Mouse (Mus musculus) inflammation-experienced regulatory T-cells, adult 6 months (primary cell): ENCODE results near the gene Zdhhc6. TPM values are rescaled to one million over a fixed set of nuclear protein-coding genes. Genes with fewer than 3 reads are reported as not detected.

Experiments used
- polyA plus RNA-seq, 3 experiments: library from polyadenylated mRNA; unstranded; fragments of 100-300 nt; shearing (Covaris generic); gene quantifications; one replicate each; pipeline ENCODE4 v1.2.1; 2017

Zdhhc6 gene
- polyA plus RNA-seq, 3 experiments from 2014 or later: 59.2 to 70.5 (median 65.2) TPM

Other genes with a start within 250 kb of the Zdhhc6 start
- 1 to 10 TPM; 1.7 to 2.4 (median 1.9) TPM for gene Gpam, start 188.8 kb downstream of the Zdhhc6 start, polyA plus RNA-seq
- not detected for gene Tectb, start 135.3 kb downstream of the Zdhhc6 start, polyA plus RNA-seq
- gene Gucy2g, start 74.8 kb downstream of the Zdhhc6 start, polyA plus RNA-seq: under 1 TPM; 0.18 to 0.56 (median 0.46) TPM
- 100 to 1,000 TPM in 1 of 3 experiments, 10 to 100 TPM in 2; 48.2 to 133 (median 87.2) TPM for gene Acsl5, start 64.1 kb downstream of the Zdhhc6 start, polyA plus RNA-seq
- 10 to 100 TPM; 26.2 to 39.5 (median 34.4) TPM for gene Vti1a, start 263 bp upstream of the Zdhhc6 start, polyA plus RNA-seq